Mouse (Mus musculus) c-Kit-positive CD71-positive TER-119-negative erythroid progenitor cells, embryonic 14.5 days (primary cell): Measurements from ENCODE around the gene Foxf2.

Experiments
- DNase-seq: peaks from one replicate; pipeline ENCODE4 v3.0.0-alpha.2; 2013; ENCODE audit warnings: low read depth

The Foxf2 gene

GRCm38 (mm10) chr13:31626183-31626801 lies 676 bp downstream of the Foxf2 start:
- DNase-seq = no peak

GRCm38 (mm10) chr13:31626991-31627625 lies 1.5 kb downstream of the Foxf2 start:
- no peak for DNase-seq

GRCm38 (mm10) chr13:31627864-31628690 lies 2.5 kb downstream of the Foxf2 start:
- DNase-seq = no peak

- no peak for DNase-seq
These were observed 3.1 kb downstream of the Foxf2 start for GRCm38 (mm10) chr13:31628691-31629180.

GRCm38 (mm10) chr13:31629321-31629851 lies 3.8 kb downstream of the Foxf2 start:
- no peak for DNase-seq

- no peak for DNase-seq
These were observed 4.4 kb downstream of the Foxf2 start for GRCm38 (mm10) chr13:31630051-31630450.

- no peak for DNase-seq
These were observed 4.9 kb downstream of the Foxf2 start for GRCm38 (mm10) chr13:31630551-31630950.

GRCm38 (mm10) chr13:31631291-31631690 lies 5.7 kb downstream of the Foxf2 start:
- no peak for DNase-seq

- DNase-seq = no peak
These were observed 6.8 kb downstream of the Foxf2 start for GRCm38 (mm10) chr13:31632450-31632849.

- DNase-seq = no peak
These were observed 7.6 kb downstream of the Foxf2 start for GRCm38 (mm10) chr13:31633259-31633658.

GRCm38 (mm10) chr13:31635546-31635945 lies 9.9 kb downstream of the Foxf2 start:
- no peak for DNase-seq

GRCm38 (mm10) chr13:31641517-31641916 lies 15.9 kb downstream of the Foxf2 start:
- DNase-seq = no peak

- no peak for DNase-seq
These were observed 26.6 kb downstream of the Foxf2 start for GRCm38 (mm10) chr13:31652131-31652745.

- DNase-seq = no peak
These were observed 30.6 kb downstream of the Foxf2 start for GRCm38 (mm10) chr13:31656249-31656648.

GRCm38 (mm10) chr13:31658212-31658611 lies 32.6 kb downstream of the Foxf2 start:
- DNase-seq = no peak

GRCm38 (mm10) chr13:31658963-31659362 lies 33.3 kb downstream of the Foxf2 start:
- peak; percentile 13 for DNase-seq

- DNase-seq = no peak
These were observed 35.6 kb downstream of the Foxf2 start for GRCm38 (mm10) chr13:31661211-31661610.

- no peak for DNase-seq
These were observed 39.8 kb downstream of the Foxf2 start for GRCm38 (mm10) chr13:31665376-31665775.

GRCm38 (mm10) chr13:31667919-31668524 lies 42.4 kb downstream of the Foxf2 start:
- no peak for DNase-seq

- no peak for DNase-seq
These were observed 46.5 kb downstream of the Foxf2 start for GRCm38 (mm10) chr13:31672093-31672492.
